In genomic region chrX:56597219-56597886, GRCm38 (mm10) we compare ENCODE assay signal across 8 mouse cellular contexts. TPM values are rescaled to one million over a fixed set of nuclear protein-coding genes. Genes with fewer than 3 reads are reported as not detected.
DNase-seq lines count a peak whose midpoint lies in the region; ATAC-seq and TF ChIP-seq lines count a peak whose summit lies in the region.

No protein-coding gene starts in this region.

- H3K4me3 ChIP-seq in heart, embryonic 13.5 days: peak overlapping the region; percentile 78
- H3K4me3 ChIP-seq in macrophage (ENCODE audit: inconsistent target): peak overlapping the region; percentile 85
- peak overlapping the region; percentile 62 for H3K4me3 ChIP-seq in stomach, postnatal 0 days (ENCODE audit: low read depth, low read length)

- no peaks in the 10 kb centered on the region for H3K27me3 ChIP-seq in heart, embryonic 13.5 days (replicated peaks)
- H3K27me3 ChIP-seq in stomach, postnatal 0 days (ENCODE audit: control insufficient read depth, insufficient read depth, low read length): no peaks in the 10 kb centered on the region

- peak; percentile 27; the same call in 1 of the 2 replicates for ATAC-seq in heart, embryonic 13.5 days (ENCODE audit: extremely low read depth, insufficient number of reproducible peaks, low FRiP score, low TSS enrichment)
- no peak; the same call in 1 of the 2 replicates for ATAC-seq in stomach, postnatal 0 days (ENCODE audit: low FRiP score, low TSS enrichment)

- H3K9me3 ChIP-seq in heart, embryonic 13.5 days: no peaks in the 10 kb centered on the region
- H3K9me3 ChIP-seq in stomach, postnatal 0 days (ENCODE audit: control insufficient read depth, low read length): no peaks in the 10 kb centered on the region

- no peaks in the 10 kb centered on the region for H3K36me3 ChIP-seq in heart, embryonic 13.5 days
- no peaks in the 10 kb centered on the region for H3K36me3 ChIP-seq in macrophage (ENCODE audit: inconsistent target)
- H3K36me3 ChIP-seq in stomach, postnatal 0 days (ENCODE audit: control insufficient read depth, insufficient read depth, low read length): no peaks in the 10 kb centered on the region

- H3K27ac ChIP-seq in heart, embryonic 13.5 days (replicated peaks): peak overlapping the region; percentile 76
- peak overlapping the region; percentile 39 for H3K27ac ChIP-seq in macrophage
- peak overlapping the region; percentile 79 for H3K27ac ChIP-seq in stomach, postnatal 0 days (replicated peaks)

- peak; percentile 16 for DNase-seq in left cerebral cortex, postnatal 4 days
- DNase-seq in left cerebral cortex, adult 18-20 months (ENCODE audit: low spot score in 2 of 2): no peak
- DNase-seq in brain, adult 2 months (ENCODE audit: low read depth, low spot score): peak; percentile 35
- DNase-seq in kidney, postnatal 25 days: peak; percentile 8 to 52
- peak; percentile 19 for DNase-seq in stomach, postnatal 0 days (ENCODE audit: low spot score)
- no peak for DNase-seq in gastrocnemius, adult 8-10 months (ENCODE audit: low spot score in 2 of 2)

- peak overlapping the region; percentile 89 for H3K9ac ChIP-seq in heart, embryonic 13.5 days
- peak overlapping the region; percentile 76 for H3K9ac ChIP-seq in stomach, postnatal 0 days (ENCODE audit: low read length)

- peak; percentile 53 for TF ChIP-seq CTCF in stomach, postnatal 0 days (IDR thresholded peaks at IDR 0.05; ENCODE audit: low read depth)

- peaks cover 38% of the 10 kb centered on the region for H3K79me2 ChIP-seq in macrophage (ENCODE audit: inconsistent target)

- WGBS in heart, embryonic 13.5 days: 10% methylated on average over 25 of the region's 25 CpGs
- 18% methylated on average over 24 of the region's 25 CpGs for WGBS in macrophage (ENCODE audit: missing documents)
- 12% methylated on average over 21 of the region's 25 CpGs for WGBS in stomach, postnatal 0 days

- H3K4me2 ChIP-seq in heart, embryonic 13.5 days: peak overlapping the region; percentile 67
- H3K4me2 ChIP-seq in stomach, postnatal 0 days (replicated peaks; ENCODE audit: low read depth): peak overlapping the region; percentile 59

- TF ChIP-seq EP300 in stomach, postnatal 0 days (optimal IDR thresholded peaks at IDR 0.05): no peak

- H3K4me1 ChIP-seq in heart, embryonic 13.5 days: peaks cover 7% of the 10 kb centered on the region
- H3K4me1 ChIP-seq in stomach, postnatal 0 days (replicated peaks; ENCODE audit: control insufficient read depth, insufficient read depth): no peaks in the 10 kb centered on the region

- intact Hi-C loops in left cerebral cortex, postnatal 4 days (cut with DNase I): no loop called here

RNA-seq across cellular contexts. Expression of gene Mmgt1, which starts 0.5 kb away (rescaled TPM):
- 10 to 100 TPM; 37.0 to 37.2 TPM for total RNA-seq in left cerebral cortex, postnatal 4 days (2021)
- total RNA-seq in left cerebral cortex, adult 18-20 months (2021): 10 to 100 TPM; 24.4 to 25.0 TPM
- polyA plus RNA-seq in heart, embryonic 13.5 days (2015; fragmentation: Nextera tagmentation; extraction: Ambion mirVana): 20.9 and 23.4 TPM in 2 replicates
- 1 to 10 TPM in 18 of 26 experiments, under 1 TPM in 8; 0.25 to 6.4 (median 1.8) TPM for total RNA-seq in macrophage (2018; cell fraction: chromatin; rRNA removed)
- total RNA-seq in macrophage (2018; cell fraction: cytosol; rRNA removed): 10 to 100 TPM in 25 of 26 experiments, 1 to 10 TPM in 1; 9.4 to 22.8 (median 14.9) TPM
- 10 to 100 TPM in 7 of 26 experiments, 1 to 10 TPM in 19; 3.0 to 17.5 (median 5.3) TPM for total RNA-seq in macrophage (2018; cell fraction: nucleus; rRNA removed)
- polyA plus RNA-seq in macrophage (2018): 13.8 to 26.4 TPM (median 18.8 TPM) in 3 replicates
- polyA plus RNA-seq in stomach, postnatal 0 days (2015; fragmentation: Nextera tagmentation; extraction: Ambion mirVana): 13.0 TPM in 2 replicates
- total RNA-seq in gastrocnemius, adult 8-10 months (2022): 10 to 100 TPM; 24.2 to 27.7 (median 25.8) TPM

RNA-seq across cellular contexts. Expression of gene Slc9a6, which starts 12.2 kb away (rescaled TPM):
- 100 to 1,000 TPM; 103 to 116 TPM for total RNA-seq in left cerebral cortex, postnatal 4 days (2021)
- total RNA-seq in left cerebral cortex, adult 18-20 months (2021): 100 to 1,000 TPM; 114 TPM
- 5.9 and 6.9 TPM in 2 replicates for polyA plus RNA-seq in heart, embryonic 13.5 days (2015; fragmentation: Nextera tagmentation; extraction: Ambion mirVana)
- 10 to 100 TPM in 20 of 26 experiments, 1 to 10 TPM in 6; 3.4 to 28.0 (median 16.8) TPM for total RNA-seq in macrophage (2018; cell fraction: chromatin; rRNA removed)
- total RNA-seq in macrophage (2018; cell fraction: cytosol; rRNA removed): 10 to 100 TPM in 25 of 26 experiments, 1 to 10 TPM in 1; 8.2 to 25.5 (median 14.5) TPM
- total RNA-seq in macrophage (2018; cell fraction: nucleus; rRNA removed): 10 to 100 TPM; 13.0 to 37.4 (median 22.5) TPM
- polyA plus RNA-seq in macrophage (2018): 11.7 to 18.3 TPM (median 17.3 TPM) in 3 replicates
- 16.1 and 17.4 TPM in 2 replicates for polyA plus RNA-seq in stomach, postnatal 0 days (2015; fragmentation: Nextera tagmentation; extraction: Ambion mirVana)
- total RNA-seq in gastrocnemius, adult 8-10 months (2022): 10 to 100 TPM; 25.9 to 29.6 (median 27.1) TPM

RNA-seq across cellular contexts. Expression of gene Gm648, which starts 47.9 kb away (rescaled TPM):
- total RNA-seq in left cerebral cortex, postnatal 4 days (2021): not detected
- not detected for total RNA-seq in left cerebral cortex, adult 18-20 months (2021)
- polyA plus RNA-seq in heart, embryonic 13.5 days (2015; fragmentation: Nextera tagmentation; extraction: Ambion mirVana): not detected in 2 replicates
- total RNA-seq in macrophage (2018; cell fraction: chromatin; rRNA removed): not detected
- total RNA-seq in macrophage (2018; cell fraction: cytosol; rRNA removed): not detected
- total RNA-seq in macrophage (2018; cell fraction: nucleus; rRNA removed): 1 to 10 TPM in 1 of 26 experiments, under 1 TPM in 1, not detected in 24; 0.65 to 1.5 TPM
- not detected in 3 replicates for polyA plus RNA-seq in macrophage (2018)
- polyA plus RNA-seq in stomach, postnatal 0 days (2015; fragmentation: Nextera tagmentation; extraction: Ambion mirVana): not detected in 2 replicates
- not detected for total RNA-seq in gastrocnemius, adult 8-10 months (2022)

Comparison
In these comparisons a context has a peak if more than half of its experiments do, and no peak if none do; other contexts are left out.
1. DNase-seq: peak in left cerebral cortex, postnatal 4 days (single experiment), brain, adult 2 months (single experiment), kidney, postnatal 25 days (2 of 2) and stomach, postnatal 0 days (single experiment); none in left cerebral cortex, adult 18-20 months (0 of 2) and gastrocnemius, adult 8-10 months (0 of 2).
2. Peak in every context shown above with its lines, with median percentiles within 50 percentile points of each other: H3K27ac ChIP-seq and H3K4me3 ChIP-seq.